Comparison of ENCODE assay signal across 9 mouse cellular contexts in the genomic region with DNA sequence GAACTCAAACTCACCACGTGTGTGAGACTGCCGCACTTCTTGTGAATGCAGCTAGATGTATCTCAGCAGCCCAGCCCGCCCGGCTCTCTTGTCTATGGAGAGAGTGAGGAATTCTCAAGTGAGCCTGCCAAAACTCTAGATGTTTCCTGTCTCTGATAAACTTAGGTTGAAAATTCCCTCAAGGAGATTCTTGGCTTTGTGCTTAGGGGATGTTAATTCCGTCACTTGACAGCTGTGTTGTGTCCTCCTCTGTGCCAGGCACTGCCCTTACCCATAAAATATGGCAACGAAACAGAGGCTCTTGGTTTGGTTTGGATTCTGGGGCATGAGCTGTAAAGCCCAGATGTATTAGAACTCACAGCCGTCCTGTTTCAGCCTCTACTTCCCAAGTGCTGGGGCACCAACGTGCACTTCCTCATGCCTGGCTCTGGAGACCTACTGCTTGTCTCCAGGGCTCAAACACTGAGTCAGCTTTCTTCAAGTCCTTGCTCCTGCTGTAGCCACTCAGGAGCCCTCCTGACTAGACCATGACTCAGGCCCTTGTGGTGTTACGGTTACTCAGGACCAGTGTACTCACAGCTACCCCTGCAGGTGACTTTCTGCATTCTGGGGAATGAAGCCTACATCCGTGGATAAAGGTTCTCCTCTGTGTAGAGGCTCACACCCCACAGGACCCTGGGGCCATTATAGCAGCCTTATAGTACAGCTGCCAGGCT. TPM values are rescaled to one million over a fixed set of nuclear protein-coding genes. Genes with fewer than 3 reads are reported as not detected.
DNase-seq lines count a peak whose midpoint lies in the region; ATAC-seq and TF ChIP-seq lines count a peak whose summit lies in the region.
"Had no signal": no experiment of that assay in that cellular context is flagged by ENCODE, and none has a peak within 500 bp of the region (broad histone marks: within the 10 kb centered on the region; RNA-seq: fewer than 3 reads in every experiment).

No protein-coding gene starts in this region.

- H3K4me2 ChIP-seq in forebrain, embryonic 16.5 days (ENCODE audit: low read length): no peak overlapping the region
- H3K4me2 ChIP-seq: embryonic facial prominence, embryonic 12.5 days had no signal

- no peaks in the 10 kb centered on the region for H3K27me3 ChIP-seq in forebrain, embryonic 16.5 days (replicated peaks; ENCODE audit: control insufficient read depth, insufficient read depth, low read length)
- H3K27me3 ChIP-seq: embryonic facial prominence, embryonic 12.5 days had no signal

- ATAC-seq in forebrain, embryonic 16.5 days: no peak

- intact Hi-C loops in left cerebral cortex, adult 2 months (cut with DNase I): loop anchor here (1.0 to 5.0 kb wide), 2 partner anchors 22 to 108 kb away; no protein-coding TSS in a partner anchor
- intact Hi-C loops in heart, postnatal 10 days (cut with DNase I): loop anchor here (5.0 kb wide), 1 partner anchor 33 kb away; no protein-coding TSS in a partner anchor

- peak; percentile 39 for TF ChIP-seq CTCF in left cerebral cortex, adult 2 months (IDR thresholded peaks at IDR 0.05)

- no peak overlapping the region for H3K9ac ChIP-seq in forebrain, embryonic 16.5 days (replicated peaks; ENCODE audit: low read depth, low read length)
- H3K9ac ChIP-seq: embryonic facial prominence, embryonic 12.5 days had no signal

- H3K4me3 ChIP-seq in left cerebral cortex, adult 2 months: no peak overlapping the region
- no peak overlapping the region for H3K4me3 ChIP-seq in forebrain, embryonic 16.5 days (replicated peaks; ENCODE audit: low read length)
- H3K4me3 ChIP-seq: embryonic facial prominence, embryonic 12.5 days had no signal

- H3K9me3 ChIP-seq in forebrain, embryonic 16.5 days (ENCODE audit: control insufficient read depth, low read length): no peaks in the 10 kb centered on the region
- H3K9me3 ChIP-seq: embryonic facial prominence, embryonic 12.5 days had no signal

- H3K4me1 ChIP-seq in forebrain, embryonic 16.5 days (replicated peaks; ENCODE audit: control insufficient read depth, insufficient read depth, low read length): peaks cover 13% of the 10 kb centered on the region

- peak overlapping the region; percentile 26; the same call in 1 of the 2 replicates for H3K27ac ChIP-seq in left cerebral cortex, adult 2 months
- H3K27ac ChIP-seq in forebrain, embryonic 16.5 days (ENCODE audit: low read length): no peak overlapping the region
- H3K27ac ChIP-seq: embryonic facial prominence, embryonic 12.5 days had no signal

- peaks cover 14% of the 10 kb centered on the region for H3K36me3 ChIP-seq in forebrain, embryonic 16.5 days (ENCODE audit: control insufficient read depth, insufficient read depth)

- DNase-seq in left cerebral cortex, adult 2 months (ENCODE audit: extremely low spot score in 1 of 2, low spot score in 2 of 2): no peak
- no peak for DNase-seq in left cerebral cortex, adult 8-10 months (ENCODE audit: low spot score in 2 of 2)
- peak; percentile 55 for DNase-seq in adrenal gland, adult 8-10 months
- DNase-seq in heart, postnatal 10 days: peak; percentile 62 to 63
- peak; percentile 10 for DNase-seq in mesoderm, embryonic 11.5 days (ENCODE audit: low read depth, low spot score)
- DNase-seq in embryo, embryonic 10 days (ENCODE audit: low spot score): no peak
- DNase-seq in cerebellum, adult 9-10 months: no peak

- 89% methylated on average over 10 of the region's 10 CpGs for WGBS in forebrain, embryonic 16.5 days

RNA-seq across cellular contexts. Expression of gene Prnd, which starts 15.1 kb away (rescaled TPM):
- under 1 TPM in 1 of 2 experiments, not detected in 1; 0.14 TPM for total RNA-seq in left cerebral cortex, adult 2 months (2021)
- under 1 TPM in 3 of 4 experiments, not detected in 1; 0.11 to 0.30 (median 0.21) TPM for total RNA-seq in left cerebral cortex, adult 8-10 months (2022)
- 1 to 10 TPM in 1 of 4 experiments, under 1 TPM in 3; 0.29 to 1.1 (median 0.62) TPM for total RNA-seq in adrenal gland, adult 8-10 months (2022)
- 10 to 100 TPM; 16.1 to 26.7 TPM for total RNA-seq in heart, postnatal 10 days (2021)
- 11.2 and 12.8 TPM in 2 replicates for polyA plus RNA-seq in forebrain, embryonic 16.5 days (2015; fragmentation: Nextera tagmentation; extraction: Ambion mirVana)

RNA-seq across cellular contexts. Expression of gene Prn, which starts 25.8 kb away (rescaled TPM):
- total RNA-seq in left cerebral cortex, adult 2 months (2021): under 1 TPM in 1 of 2 experiments, not detected in 1; 0.20 TPM
- not detected for total RNA-seq in left cerebral cortex, adult 8-10 months (2022)
- not detected for total RNA-seq in adrenal gland, adult 8-10 months (2022)
- 1 to 10 TPM; 1.4 to 6.6 TPM for total RNA-seq in heart, postnatal 10 days (2021)
- polyA plus RNA-seq in forebrain, embryonic 16.5 days (2015; fragmentation: Nextera tagmentation; extraction: Ambion mirVana): 0.48 TPM in 1 of 2 replicates, not detected in the other
- polyA plus RNA-seq: embryonic facial prominence, embryonic 12.5 days had no signal

RNA-seq across cellular contexts. Expression of gene Prnp, which starts 25.8 kb away (rescaled TPM):
- total RNA-seq in left cerebral cortex, adult 2 months (2021): 100 to 1,000 TPM; 748 to 772 TPM
- total RNA-seq in left cerebral cortex, adult 8-10 months (2022): 100 to 1,000 TPM; 819 to 855 (median 835) TPM
- 100 to 1,000 TPM in 3 of 4 experiments, 10 to 100 TPM in 1; 98.3 to 196 (median 146) TPM for total RNA-seq in adrenal gland, adult 8-10 months (2022)
- total RNA-seq in heart, postnatal 10 days (2021): 100 to 1,000 TPM in 1 of 2 experiments, 10 to 100 TPM in 1; 83.6 to 102 TPM
- 204 and 205 TPM in 2 replicates for polyA plus RNA-seq in forebrain, embryonic 16.5 days (2015; fragmentation: Nextera tagmentation; extraction: Ambion mirVana)

Comparison
In these comparisons a context has a peak if more than half of its experiments do, and no peak if none do; other contexts are left out.
1. DNase-seq: peak in adrenal gland, adult 8-10 months (single experiment), heart, postnatal 10 days (2 of 2) and mesoderm, embryonic 11.5 days (single experiment); none in left cerebral cortex, adult 2 months (0 of 2), left cerebral cortex, adult 8-10 months (0 of 2), embryo, embryonic 10 days (single experiment) and cerebellum, adult 9-10 months (single experiment).
2. RNA of gene Prnd, which starts 15.1 kb away (total RNA-seq): 16.1 to 26.7 TPM in heart, postnatal 10 days; 0.29 to 1.1 TPM in adrenal gland, adult 8-10 months, 0.11 to 0.30 TPM in left cerebral cortex, adult 8-10 months and 0.14 TPM in left cerebral cortex, adult 2 months; every median in the first group is over 4 times any median in the second.